Mouse (Mus musculus) mesoderm, embryonic 11.5 days (tissue): ENCODE results near the gene Wdr66.

Experiments used
- DNase-seq: peaks from one replicate; pipeline ENCODE4 v3.0.0-alpha.2; 2012; ENCODE audit warnings: low read depth, low spot score

Wdr66 gene

DNA sequence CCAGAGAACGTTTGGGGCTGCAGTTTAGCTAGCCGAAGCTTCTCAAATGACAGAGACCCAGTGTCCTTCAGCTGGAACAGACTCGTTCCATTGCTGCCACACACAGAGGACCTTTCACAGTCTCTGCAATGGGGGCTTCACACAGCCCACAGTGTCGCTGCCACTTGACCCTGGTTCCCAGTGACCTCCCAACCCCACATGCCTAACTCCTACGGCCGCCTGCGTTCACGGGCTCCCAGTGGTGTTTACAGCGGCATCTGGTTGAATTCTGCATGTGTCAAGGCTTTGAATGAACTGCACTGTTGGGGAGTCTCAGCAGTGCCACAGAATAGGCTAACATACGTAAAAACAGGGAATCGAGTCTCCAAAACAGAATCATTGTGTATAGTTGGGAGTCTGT, 19.0 kb downstream of the Wdr66 start:
- DNase-seq = no peak

DNA sequence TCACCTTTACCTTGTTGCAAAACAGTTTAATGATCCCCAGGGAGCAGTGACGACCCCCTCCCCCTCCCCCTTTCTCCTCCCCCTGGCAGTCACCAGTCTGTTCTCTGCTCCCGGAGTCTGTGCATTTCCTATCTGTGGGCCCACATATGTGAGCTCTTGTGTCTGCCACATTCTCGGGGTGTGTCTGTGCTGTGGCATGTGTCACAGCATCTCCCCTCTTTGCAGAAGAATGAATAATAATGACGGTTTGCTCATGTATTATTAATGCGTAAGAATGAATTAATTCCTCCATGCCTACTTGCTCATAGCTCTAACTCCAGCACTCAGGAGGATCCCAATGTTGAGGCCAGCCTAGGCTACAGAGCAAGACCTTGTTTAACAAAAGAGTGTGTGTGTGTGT, 21.0 kb downstream of the Wdr66 start:
- DNase-seq = no peak

DNA sequence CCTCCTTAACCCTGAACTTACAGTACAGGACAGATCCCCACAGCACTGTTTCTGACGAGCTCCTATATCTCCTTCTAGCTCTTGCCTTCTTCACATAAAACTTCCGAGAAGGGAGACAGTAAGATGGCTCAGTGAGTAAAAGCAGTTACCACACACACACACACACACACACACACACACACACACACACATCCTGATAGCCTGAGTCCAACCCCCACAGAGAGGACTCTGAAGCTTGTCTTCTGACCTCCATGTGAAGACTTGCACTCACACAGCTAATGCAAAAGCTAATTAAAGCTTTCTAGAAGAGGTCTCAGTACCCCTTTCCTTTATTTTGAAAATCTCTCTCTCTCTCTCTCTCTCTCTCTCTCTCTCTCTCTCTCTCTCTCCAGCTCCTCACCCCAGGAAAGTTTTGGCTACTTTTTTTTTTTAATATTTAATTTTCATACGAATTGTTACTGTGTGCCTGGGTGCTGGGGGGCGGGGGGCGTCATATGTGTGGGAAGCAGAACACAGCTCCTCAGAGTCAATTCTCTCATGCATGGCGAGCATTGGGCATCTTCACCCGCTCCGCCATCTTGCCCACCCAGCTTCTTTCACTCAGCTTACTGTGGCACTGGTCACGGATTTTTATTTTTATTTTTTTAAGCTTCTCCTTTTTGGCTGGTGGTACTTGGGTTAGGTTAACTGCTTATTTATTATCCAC, 24.9 kb downstream of the Wdr66 start:
- DNase-seq = no peak

DNA sequence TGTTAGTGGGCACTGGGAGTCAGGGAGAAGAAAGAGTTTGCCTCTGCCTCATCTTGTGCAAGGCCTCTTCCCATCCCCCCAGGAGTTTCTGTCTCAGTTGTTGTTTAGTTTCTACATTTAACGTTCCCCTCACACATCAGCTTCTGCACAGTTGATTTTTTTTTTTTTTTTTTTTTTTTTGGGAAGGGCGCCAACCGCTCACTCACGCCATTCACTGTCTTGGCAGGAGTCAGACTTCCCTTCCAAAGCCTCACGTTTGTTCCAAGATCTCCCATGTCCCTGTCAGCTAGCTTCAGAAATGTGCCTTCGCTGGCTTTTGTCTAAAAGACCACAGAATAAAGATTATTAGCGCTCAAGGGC, 25.4 kb downstream of the Wdr66 start:
- no peak for DNase-seq

DNA sequence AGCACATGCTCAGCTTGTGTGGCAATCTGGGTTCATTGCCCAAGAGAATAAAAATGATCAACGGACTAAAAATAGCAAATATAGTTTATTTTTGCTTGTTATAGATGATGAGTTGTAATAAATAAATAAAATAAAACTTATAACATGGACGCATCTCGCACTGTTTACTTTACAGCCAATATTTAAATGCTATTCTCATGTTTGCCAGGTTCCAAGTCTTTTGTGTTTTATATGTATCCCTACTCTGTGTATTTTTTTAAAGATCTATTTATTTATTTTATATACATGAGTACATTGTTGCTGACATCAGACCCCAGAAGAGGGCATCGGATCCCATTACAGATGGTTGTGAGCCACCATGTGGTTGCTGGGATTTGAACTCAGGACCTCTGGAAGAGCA, 25.8 kb downstream of the Wdr66 start:
- DNase-seq = no peak

DNA sequence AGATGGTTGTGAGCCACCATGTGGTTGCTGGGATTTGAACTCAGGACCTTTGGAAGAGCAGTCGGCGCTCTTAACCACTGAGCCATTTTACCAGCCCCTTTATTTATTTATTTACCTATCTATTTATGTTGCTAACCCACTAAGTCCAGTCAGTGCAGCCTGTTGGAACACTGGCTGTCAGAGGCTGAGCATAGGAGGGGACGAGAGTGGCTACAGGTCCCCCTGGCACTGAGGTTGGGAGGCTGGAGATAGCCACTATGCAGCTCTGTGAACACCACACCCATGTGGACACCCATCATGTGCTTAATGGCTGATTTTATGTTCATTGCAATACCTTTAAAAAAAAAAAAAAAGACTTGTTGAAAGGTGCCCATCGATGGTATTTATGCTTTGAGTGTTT, 27.3 kb downstream of the Wdr66 start:
- DNase-seq = no peak

DNA sequence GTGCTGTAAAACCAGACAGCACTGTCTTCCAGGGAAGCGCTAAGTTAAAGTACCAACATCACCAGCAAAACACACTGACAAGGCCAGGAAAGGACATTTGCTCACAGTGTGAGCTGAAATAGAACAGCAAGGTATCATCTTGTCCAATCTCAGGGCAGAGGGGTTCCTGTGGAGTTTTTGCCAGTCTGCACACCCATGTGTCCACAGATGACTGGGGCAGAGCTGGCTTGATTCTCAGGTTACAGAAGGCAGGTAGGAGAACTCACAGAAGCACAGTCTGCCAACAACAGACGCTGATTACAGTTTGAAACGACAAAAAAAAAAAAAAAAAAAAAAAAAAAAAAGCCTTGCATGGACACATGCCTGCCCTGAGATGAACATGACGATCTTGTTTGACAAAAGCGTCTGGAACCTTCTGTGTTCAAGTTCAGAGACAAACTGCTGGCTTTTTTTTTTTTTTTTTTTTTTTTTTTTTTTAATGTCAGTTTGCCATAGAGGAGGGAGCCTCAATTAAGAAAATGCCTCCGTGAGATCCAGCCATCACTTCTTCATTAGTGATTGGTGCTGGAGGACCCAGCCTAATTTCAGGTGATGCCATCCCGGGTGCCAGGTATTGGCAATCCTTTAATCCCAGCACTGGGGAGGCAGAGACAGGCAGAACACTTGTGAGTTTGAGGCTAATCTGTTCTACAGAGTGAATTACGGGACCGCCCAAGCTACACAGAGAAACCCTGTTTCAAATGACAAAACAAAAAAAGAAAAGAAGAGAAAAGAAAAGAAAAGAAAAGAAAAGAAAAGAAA, 29.6 kb downstream of the Wdr66 start:
- no peak for DNase-seq

DNA sequence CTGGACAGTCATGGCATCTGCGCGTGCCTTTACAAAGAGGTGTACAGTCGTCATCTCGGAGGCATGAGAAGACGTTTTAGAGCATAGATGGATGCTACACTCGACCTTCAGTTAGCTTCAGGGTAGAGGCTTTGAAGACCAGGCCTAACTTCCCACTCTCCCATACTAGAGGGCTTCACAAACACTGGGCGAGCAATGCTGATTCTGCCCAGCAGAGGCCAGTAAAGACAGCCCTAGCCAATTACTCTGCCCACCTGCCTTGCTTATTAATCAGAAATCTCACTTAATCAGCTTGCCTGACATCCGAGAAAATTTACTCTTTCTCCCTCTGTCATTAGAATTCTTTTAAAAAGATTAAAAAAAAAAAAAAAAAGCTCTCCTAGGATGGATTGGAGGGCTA, 33.3 kb downstream of the Wdr66 start:
- no peak for DNase-seq

DNA sequence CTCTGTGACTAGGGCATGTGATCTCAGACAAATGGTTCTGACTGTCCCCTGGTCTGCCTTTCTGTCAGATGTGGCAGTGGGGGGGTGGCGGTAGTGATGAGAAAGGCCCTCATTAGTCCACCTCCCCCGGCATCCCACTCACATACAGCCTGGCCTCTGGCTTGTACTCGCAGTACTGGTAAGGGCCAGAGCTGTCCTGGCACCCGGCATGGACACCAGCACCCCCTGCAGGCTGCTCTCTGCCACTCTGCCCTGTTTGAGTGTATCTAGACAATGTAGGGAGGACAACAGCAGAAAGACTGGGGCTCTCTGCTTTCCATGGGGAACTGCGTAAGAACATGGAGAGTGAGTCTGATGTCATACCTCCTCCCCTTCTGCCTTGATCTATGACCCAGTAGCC, 36.2 kb downstream of the Wdr66 start:
- DNase-seq = no peak

DNA sequence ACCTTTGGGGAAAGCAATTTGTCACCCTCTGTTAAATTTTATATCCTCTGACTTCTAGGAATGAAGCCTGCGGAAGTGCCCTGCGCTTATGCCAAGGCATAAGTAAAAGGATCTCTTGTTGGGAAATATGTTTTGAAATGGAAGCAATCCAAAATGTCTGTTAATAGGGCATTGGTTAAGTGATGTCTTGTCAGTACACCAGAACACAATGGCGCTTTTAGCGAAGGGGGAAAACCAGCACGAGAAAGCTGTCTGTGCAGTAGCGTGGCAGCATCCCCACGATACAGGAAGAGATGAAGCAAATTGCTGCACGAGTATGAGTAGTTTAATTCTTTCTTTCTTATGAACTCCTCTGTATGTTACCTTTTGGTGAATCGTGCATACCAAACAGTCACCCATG, 42.8 kb downstream of the Wdr66 start:
- DNase-seq = no peak

DNA sequence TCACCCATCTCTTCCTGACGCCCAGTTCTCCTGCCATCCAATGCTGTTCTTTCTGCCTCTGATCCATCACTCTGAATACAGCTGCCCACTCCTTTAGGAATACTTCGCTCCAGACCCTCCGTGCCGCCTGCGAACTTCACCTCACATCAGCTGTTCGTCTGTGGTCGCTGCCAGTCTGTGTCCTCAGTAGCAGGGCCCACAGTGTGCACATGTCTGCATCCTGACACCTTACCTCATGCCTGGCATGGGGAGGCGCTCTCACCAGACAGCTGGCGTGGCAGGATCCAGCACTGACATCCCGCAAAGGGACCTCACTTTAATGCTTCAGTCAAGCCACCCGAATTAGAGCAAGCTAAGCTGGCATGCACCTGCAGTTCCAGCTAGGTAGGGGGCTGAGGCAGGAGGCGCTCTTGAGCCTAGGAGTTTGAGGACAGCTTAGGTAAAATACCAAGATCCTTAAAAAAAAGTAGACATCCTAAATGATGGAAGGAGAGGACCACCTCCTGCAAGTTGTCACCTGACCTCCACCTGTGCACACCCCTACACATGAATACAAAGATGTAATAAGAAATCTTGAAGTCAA, 44.4 kb downstream of the Wdr66 start:
- no peak for DNase-seq

DNA sequence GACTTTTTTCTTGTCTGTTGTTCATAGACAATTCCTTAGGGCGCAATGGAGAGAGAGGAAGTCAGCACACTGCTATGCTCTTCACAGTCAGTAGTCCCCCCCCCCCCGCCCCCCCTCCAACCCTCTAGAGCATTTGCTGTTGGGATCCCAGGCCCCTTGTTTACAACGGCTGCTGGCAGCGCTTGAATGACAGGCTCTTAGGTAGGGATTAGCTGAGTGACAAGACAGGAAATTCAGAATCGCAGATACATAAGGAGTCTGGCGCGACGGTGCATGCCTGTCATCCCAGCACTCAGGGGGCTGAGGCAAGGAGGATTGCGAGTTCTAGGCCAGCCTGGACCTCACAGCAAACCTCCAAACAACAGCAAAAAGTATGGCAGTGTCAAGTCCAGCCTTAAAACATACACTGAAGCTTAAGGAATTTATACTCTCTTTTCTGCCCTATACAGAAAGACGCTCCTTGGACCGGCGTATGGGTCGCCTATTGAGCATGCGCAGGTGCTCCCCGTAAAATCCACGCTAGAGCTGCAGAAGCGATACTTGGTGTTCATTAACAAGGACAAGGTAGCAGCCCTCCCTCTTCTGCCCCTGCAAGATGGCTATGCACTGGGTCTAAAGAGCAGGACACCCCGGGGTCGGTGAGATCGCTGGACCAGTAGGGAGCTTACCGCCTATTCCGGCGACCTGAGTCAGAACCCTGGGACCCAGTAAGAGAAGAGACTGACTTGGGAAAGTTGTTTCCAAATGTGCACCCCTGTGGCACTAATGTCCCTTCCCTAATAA, 45.3 kb downstream of the Wdr66 start:
- DNase-seq = no peak

DNA sequence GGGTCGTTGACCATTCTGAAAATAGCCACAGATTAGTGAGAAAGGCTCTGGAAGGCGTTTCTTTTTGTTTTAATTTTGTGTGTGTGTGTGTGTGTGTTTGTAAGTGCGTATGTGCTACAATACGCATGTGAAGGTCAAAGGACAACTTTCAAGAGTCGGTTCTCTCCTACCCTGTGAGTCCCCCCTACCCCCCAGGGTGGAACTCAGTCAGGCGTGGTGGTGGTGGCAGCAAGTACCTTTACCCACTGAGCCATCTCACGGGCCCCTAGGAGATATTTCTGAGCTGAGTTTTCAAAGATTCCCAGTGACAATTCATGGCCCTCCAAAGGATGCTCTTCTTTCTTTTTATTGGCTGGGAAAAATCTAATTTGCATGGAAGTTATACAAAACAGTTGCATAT, 45.9 kb downstream of the Wdr66 start:
- DNase-seq = no peak

DNA sequence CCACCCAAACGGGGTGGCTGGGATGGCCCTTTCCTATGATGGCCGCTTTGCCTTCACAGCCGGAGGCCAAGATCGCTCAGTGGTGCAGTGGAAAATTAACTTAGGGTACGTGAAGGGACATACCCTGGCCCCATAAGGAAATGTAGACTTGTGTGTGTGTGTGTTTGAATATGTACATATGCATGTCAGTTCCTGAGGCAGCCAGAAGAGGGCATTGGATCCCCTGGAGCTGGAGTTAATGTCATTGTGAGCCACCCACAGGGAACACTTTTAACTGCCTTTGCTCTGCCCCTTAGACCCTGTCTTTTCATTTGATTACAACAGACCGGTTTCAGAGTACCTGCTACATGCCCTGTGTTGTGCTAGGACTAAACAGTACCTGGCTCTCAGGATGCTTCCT, 46.6 kb downstream of the Wdr66 start:
- no peak for DNase-seq

DNA sequence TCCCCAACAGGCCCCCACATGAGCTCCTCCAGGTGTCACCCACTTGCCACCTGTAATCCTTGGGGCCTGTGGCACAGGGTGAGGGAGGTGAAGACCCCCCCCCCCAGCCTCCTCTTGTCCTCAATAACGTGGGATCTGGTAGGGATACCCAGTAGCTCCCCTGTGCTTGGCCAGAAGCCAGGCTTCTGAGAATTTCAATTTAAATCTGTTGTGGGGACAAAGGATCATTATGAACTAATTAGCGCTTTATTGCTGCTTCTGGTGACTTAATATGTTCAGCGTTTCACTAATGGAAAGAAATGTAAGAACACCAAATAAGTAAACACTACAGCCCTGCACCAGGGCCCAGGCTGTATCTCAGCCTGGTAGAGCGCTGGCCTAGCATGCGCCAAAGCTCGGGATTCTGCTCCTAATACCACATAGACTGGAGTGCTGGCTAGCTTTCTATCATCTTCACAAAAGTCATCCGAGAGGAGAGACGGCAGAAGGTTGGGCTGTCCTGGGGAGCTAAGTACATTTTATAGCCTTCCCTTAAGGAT, 48.7 kb downstream of the Wdr66 start:
- no peak for DNase-seq

DNA sequence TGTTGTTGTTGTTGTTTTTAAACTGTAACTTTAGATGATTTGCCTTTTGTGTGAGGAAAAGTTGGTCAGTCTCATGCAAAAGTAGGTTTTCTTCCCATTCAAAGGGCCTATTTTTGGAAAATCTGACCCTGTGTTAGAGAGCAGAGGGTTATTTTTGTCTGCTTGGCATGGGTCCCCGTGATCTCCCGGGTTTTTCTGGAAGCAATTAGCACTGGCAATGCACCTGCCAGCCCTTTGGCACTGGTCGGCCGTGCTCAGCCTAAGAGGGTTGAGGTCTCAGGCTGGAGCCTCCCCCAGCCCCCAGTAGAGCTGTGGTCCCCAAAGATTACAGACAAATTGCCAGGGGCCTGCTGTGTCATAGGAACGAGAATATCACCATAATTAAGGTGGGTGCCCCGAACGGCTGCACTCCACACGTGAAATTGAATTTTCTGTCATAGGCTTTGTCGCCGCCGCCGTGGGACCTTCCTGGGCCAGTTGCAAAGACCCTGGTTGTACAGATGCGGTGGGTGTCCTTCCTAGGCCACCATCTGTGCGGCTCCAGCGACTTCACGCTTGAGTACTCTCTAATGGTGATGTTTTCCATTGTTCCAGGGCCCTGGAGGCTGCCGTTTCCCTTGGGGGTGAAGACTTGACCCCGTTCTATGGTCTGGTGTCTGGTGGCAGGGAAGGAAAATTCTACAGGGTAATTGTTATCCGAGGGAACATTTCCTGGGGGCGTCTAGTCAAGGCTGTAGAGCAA, 50.0 kb downstream of the Wdr66 start:
- peak; percentile 81 for DNase-seq

DNA sequence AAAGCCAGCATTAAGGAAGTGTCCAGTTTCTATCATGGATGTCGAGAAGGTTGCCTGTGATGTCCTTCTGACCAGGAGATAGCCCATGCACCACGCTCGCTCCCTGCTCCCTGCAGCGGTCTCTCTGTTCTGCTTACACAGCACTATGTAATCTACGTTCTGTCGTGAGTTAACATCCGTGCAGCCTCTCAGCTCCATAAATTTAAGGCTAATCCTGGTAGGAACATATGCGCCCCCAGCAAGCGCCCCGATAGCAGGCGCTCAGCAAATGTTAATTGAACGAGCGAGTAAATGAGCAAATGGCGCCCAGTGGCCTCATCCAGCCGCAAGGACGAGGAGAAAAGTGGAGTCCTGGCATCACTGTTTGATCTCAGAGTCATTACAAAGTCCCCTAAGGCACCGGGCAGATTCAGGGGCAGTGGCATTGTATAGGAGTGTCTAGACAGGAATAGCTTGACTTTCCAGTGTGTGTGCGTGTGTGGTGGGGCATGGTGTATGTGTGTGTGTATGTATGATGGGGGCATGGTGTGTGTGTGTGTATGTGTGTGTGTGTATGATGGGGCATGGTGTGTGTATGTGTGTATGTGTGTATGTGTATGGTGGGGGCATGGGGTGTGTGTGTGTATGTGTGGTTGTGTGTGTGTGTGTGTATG, 55.9 kb downstream of the Wdr66 start:
- no peak for DNase-seq

DNA sequence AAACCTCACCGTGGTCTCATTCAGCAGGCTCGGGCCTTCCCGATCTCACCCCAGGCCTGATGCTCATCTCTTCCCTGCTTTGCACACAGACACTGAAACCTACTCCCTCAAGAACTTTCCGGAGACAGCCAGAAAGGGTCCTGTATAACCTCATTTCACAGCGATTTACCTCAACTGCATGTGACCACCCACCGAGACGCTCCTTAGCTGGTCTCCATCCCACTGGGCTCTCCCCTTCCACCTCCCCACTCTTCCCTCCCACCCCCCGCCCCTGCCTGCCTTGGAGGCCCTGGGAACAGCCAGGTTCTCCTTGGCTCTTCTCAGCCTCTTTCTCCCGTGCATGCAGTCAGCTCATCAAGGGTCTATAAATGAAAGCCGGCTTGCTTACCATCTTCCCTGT, 57.9 kb downstream of the Wdr66 start:
- DNase-seq = no peak

DNA sequence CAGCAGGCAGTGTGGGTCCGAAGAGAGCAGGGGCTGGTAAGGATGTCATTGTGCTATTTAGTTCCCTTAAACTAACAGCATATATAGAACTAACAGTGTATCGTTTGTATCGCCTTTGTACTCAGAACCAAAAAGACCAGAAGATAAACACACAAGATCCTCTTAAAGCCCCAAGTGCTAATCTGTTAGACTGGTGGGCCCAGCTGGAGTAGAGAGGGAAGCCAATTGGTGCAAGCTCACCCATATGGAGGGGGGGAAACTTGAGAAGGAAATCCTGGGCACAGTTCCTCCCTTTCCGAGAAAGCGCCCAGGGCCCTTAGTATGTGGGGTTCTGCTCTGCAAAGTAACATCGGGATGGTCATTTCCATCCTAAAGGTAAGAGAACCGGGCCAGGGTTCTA, 58.3 kb downstream of the Wdr66 start:
- no peak for DNase-seq

DNA sequence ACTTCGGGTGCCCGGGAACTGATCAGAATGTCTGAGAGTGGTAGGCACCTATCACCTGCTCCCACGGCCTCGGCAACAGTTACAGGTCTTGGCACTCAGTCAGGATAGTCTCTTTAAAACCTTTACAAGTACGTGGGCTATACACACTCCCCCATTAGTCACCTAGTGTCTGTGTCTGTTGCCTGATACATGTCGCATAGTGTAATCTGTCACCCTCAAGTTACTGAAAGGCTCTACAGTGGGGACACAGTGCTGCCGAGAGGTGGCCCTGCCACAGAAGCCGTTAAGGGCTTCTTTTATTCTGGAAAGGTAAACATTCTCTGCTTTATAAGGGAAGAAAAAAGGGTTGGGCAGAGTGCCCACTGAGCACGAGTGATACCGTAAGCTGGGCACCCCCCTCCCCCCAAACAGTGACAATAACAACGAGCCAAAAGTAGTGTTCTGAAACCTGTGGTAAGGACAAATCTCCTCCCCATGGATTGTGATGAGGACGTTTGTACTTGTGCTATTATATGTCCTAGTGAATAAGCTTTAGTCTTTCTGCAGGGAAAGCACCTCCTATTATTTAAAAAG, 61.2 kb downstream of the Wdr66 start:
- no peak for DNase-seq
